Mouse (Mus musculus): ENCODE data around the gene Arhgdia. TPM values are rescaled to one million over a fixed set of nuclear protein-coding genes. Genes with fewer than 3 reads are reported as not detected.

The Arhgdia gene
- total RNA-seq (2022): 100 to 1,000 TPM; 268 to 314 (median 278) TPM

GRCm38 (mm10) chr11:120581490-120582267 lies at the start of gene Arhgdia:
TSS of gene Arhgdia (minus strand) at chr11:120581624.
- peak; percentile 82 to 88 for DNase-seq (ENCODE audit: low spot score in 2 of 2)

DNA sequence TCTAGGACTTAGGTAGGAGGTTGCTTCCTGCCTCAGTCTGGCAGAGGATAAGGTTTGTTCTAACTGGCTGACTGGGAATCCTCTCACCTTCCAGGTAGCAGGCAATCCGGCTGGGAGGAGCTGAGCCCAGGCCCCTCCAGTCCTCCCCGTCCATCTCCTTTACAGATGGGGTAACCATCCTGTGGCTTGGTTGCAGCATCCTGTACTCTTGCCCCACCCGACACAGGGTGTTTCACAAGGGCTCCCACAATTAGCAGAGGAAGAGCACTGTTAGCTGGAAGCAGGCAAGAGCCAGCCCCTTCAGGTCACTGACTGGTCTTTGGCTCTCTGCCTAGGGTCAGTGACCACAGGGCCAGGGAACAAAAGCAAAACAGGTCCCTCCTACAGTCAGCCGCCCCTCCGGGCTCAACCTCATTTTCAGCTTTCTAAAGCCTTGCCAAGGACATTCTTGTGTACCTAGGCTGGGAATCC lies 49.0 kb upstream of the Arhgdia start:
- no peak for DNase-seq (ENCODE audit: low spot score in 2 of 2)

GRCm38 (mm10) chr11:120629911-120630310 lies 48.5 kb upstream of the Arhgdia start:
- no peak for DNase-seq (ENCODE audit: low spot score in 2 of 2)

- no peak for DNase-seq (ENCODE audit: low spot score in 2 of 2)
Measured at GRCm38 (mm10) chr11:120629341-120629730, 47.9 kb upstream of the Arhgdia start.

DNA sequence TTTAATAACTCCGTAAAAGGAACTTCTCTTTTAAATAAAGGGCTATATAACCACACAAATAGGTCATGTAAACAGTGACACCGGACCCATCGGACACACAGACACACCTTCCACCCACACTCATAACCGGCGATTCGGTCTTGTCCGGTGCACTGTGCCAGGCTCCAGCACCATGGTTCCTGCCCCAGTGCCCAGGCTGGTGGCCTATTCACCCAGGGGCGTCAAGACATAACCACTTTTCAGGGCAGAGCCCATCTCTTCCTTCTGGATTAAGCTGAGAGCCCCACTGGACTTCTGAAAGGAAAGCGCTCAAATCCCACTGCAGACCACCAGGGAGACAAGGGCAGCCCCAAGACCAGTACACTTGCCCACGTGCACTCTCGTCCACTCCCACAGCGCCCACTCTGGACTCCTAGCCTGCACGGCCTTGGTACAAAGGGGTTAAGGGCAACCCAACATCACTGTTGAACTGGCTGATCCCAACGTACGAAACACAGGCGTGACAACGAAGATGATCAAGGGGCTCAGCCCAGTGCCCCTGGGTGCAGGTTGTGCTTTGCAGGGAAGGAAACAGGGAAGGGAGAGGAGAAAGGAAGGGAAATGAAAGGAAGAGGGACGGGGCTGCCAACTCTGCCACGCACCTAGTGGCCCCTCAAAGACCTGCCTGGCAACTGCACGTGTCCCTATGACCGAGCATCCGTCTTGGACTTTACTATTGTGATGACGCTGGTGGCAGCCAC lies 47.3 kb upstream of the Arhgdia start:
- no peak for DNase-seq (ENCODE audit: low spot score in 2 of 2)

DNA sequence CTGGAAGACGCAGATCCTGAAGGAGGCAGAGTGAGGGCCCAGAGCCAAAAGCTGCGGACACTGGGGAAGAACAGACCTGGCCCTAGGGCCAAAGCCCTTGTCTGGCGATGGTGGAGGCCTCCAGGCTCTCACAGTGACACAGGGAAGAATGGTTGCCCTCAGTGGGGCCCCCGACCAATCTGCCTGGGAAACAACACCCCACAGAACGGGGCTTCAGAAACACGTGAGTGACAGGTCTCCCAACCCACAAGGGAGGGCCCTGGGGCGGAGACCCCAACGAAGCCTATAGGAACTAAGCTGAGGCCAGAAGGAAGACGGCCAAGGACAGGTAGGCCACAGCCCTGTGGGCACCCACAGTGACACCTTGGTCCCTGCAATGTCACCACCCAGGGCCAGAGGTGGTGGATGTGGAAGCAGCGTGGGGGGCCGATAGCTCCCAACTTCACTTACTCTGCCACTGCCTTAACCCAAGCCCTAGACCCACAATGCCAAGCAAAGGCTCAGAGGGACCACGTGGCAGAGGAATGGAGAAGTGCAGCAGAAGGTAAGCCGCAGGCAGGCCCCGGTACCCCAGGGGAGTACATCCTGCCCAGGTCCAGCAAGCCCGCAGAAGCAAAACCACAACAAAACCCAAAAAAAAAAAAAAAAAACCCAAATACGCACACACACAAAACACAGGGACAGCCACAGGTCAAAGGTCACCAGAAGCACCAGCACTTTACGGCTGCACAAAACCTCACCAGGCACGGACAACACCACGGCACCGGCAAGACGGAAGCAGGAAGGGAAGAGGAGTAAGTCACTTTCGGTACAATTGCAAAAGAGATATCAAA lies 46.3 kb upstream of the Arhgdia start:
- no peak for DNase-seq (ENCODE audit: low spot score in 2 of 2)

DNA sequence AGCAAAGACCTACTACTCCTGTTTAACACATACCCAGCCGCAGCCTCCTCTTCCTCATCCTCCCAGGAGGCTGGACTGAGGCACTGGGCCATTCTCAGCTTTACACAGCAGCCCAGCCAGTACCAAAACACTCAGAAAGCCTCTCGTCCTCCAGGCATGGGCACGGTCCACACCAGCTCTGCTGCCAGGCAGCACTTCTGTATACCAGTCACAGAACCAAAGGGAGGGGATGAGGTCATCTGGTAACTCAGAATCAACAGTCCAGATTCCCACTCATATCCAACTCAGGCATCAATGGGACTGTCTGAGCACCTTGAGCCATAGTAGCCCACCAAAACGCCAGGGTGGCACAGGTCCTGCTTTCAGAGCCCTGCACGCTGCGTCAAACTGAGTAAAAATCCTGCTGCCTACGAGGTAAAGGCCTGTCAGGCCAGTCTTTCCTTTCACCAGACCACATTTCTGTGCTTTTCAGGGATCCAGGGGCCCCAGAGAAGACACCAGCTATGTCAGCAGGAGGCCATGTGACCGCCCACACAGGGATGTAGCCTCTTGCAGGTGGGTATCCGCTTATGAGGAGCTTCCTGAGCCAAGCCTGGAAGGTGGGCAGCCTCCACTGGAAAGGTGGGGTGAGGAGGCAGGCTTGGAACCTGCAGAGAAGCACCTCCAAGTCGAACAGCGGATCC lies 45.5 kb upstream of the Arhgdia start:
- DNase-seq (ENCODE audit: low spot score in 2 of 2): no peak

- no peak for DNase-seq (ENCODE audit: low spot score in 2 of 2)
Measured at GRCm38 (mm10) chr11:120625152-120625775, 43.8 kb upstream of the Arhgdia start, which contains the start of gene Sirt7. TSS of gene Sirt7 (minus strand) at chr11:120625240.

DNA sequence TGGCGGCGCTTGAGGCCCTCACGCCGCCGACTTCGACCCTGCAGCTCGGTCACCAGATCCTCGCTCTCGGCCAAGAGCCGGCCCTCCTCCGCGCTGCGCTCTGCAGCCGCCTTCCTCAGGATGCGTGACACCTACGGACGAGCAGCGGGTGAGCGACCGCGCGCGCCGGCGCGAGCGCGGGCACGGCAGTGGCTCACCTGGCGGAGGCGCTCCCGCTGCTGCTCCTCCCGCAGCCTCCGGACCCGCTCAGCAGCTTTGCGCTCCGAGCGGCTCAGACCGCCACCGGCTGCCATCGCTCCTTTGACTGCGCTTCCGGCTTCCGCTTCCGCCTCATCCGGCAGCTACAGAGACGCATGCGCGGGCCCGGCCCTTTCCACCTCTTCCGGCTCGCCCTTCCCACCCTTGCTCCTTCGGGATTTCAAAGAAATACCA lies 43.3 kb upstream of the Arhgdia start:
- DNase-seq (ENCODE audit: low spot score in 2 of 2): peak; percentile 69 to 84

DNA sequence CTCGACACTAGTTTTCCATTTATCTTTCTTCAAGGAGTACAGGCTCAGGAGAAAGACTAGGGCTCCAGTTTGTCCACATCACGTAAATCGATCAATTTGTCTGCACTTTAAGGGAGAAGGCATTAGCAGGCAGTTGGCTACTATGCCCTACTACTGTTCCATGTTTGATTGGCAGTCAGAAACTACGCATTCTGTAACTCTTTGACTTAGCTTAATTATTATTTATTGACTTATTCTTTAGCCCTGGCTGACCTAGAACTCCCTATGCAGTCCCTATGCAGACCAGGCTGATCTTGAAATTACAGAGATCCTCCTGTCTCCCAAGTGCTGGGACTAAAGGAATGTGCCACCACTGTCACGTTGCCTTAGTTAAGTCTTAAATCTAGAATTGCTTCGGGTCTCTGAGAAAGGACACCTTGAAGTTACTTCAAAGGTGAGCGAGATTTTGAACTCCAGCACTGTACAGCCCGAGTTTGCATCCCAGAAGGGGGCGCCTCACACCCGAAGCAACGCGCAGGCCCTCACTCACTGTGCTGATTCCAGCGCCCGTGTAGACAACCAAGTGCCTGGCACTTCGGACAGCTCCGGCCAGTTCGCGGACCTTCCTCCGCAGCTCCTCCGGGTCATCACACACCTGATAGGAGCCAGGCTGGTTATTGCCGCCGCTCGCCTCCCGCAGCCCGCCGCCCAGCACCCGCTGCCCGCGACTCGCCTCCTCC lies 42.7 kb upstream of the Arhgdia start:
- peak in 1 of 2 experiments; percentile 62 for DNase-seq (ENCODE audit: low spot score in 2 of 2)

DNA sequence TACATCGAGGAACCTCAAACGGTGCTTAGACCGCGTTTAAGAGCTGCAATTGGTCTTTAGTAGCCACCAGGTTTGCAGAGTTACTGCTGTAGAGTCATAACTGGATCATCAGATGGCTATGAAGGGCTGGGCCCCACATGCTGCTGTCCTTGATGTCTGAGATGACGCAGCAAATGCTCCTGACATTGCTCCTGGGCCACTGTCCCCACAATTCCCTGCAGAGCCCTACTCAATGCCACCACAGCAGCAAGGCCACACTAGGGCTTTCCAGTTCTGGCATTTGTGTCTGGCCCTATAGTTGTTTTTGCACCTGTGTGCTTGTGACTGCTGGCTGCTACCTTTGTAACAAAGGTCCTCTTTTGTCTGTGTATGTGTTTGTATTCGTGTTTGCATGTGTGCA lies 41.4 kb upstream of the Arhgdia start:
- DNase-seq (ENCODE audit: low spot score in 2 of 2): no peak

DNA sequence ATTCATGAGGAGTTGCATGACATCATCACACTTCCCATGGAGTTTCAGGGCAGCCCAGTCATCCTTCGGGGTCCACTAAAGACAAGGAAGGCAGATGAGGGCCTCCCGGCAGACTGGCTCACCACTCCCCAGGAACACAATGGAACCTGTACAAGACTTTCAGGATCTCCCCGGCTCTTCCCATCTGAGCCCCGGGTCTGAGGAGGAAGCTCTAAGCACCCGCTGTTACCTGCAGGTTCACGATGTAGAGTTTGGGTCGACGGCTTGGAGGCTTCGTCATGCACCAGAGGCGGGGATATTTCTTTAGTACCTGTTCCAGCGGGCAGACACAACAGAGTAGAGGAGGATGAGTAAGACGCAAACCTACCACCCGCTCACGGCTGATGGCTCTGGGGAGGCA lies 38.8 kb upstream of the Arhgdia start:
- no peak for DNase-seq (ENCODE audit: low spot score in 2 of 2)

DNA sequence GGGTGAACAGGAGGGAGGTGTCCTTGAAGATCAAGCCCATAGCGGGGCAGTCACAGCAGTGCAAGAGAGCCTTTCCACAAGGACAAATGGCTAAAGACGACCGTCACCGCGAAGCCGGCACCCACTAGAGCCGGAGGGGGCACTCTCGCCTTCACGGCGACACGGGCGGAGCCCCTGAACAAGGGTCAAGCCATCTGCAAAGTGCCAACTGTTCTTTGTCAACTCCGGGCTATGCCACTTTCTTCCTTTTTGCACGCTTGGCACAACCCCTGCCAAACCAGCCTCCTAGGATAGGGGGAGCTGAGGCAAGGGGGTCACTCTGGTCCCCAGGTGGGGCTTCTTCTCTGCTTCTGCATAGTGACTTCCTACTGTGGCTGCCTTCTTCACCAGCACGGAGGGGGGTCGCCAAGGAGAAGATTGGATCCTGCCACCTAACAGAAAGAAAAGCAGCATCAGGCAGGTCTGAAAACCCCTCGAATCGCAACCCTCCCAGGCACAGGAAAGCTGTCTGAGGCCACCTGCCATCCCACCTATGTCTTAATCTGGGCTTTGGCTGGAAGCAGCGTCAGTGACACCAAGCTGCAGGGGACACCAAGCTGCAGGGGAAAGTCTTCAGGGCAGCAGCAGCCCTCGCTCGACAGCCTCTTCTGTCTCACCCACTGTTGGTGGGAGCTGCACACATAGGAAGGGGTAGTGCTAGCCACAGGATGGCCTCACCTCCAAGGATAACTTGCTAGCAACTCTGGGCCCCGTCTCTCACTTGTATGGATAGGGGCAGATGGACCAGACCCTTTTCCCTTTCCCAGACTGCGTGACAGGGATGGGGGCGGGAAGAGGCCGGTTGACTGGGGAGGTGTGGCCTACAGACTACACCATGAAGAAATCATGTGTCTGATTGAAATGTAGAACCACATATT lies 37.5 kb upstream of the Arhgdia start:
- no peak for DNase-seq (ENCODE audit: low spot score in 2 of 2)

DNA sequence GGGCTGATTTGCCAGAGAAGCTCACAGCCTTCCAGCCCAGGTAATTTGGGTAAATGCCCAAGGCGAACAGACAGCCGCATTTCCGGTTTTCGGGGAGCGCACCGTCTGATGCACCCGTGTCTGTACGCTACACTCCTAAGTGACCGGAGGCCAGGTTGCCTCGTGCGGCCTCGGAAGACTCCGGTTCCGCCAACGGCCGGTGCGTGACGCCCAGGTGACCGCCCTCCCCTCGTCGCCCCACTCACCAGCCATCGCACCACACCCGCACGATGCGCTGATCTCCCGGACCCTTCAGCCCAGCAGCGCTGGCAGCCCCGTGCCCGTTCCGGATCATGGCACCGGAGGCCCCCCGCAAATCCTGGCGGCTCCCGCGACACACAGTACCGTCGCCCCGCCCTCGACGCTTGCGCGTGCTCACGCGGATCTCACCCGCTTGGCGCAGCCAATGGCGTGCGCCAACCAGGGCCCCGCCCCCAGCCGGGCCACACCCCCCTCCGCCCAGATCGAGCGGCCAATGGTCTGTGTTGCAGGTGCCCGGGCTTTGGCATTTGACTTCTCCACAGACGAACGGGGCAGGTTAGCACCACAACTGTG lies 36.2 kb upstream of the Arhgdia start, which contains the start of gene Pcyt2:
TSS of gene Pcyt2 (minus strand) at position 418 of the 594 bp plus-strand sequence.
- peak; percentile 83 to 86 for DNase-seq (ENCODE audit: low spot score in 2 of 2)

- DNase-seq (ENCODE audit: low spot score in 2 of 2): no peak
Measured at GRCm38 (mm10) chr11:120616617-120617294, 35.3 kb upstream of the Arhgdia start.

- no peak for DNase-seq (ENCODE audit: low spot score in 2 of 2)
Measured at GRCm38 (mm10) chr11:120615606-120616203, 34.3 kb upstream of the Arhgdia start.

DNA sequence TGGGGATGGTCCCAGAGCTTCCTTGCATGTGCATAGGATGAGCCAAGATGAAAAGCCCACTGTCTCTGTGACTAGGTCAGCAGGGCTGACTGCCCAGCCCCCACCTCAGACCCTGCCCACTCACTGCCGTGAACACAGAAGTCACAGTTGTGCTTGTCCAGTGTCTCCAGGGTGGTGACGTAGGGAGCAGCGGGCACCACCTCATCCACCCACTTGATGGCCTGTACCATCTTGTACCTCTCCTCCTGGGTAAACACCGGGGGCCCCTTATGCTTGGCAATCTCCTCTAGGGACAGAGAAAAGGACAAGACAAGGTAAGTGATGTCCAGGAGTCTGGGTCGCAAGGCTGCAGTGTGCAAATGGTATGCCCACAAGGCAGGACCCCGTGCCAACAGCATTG lies 33.7 kb upstream of the Arhgdia start:
- no peak for DNase-seq (ENCODE audit: low spot score in 2 of 2)
